Mouse (Mus musculus): ENCODE measurements at regions not wholly inside any gene's neighbourhood (a gene's known extent, or its start where the extent isn't known, plus 50 kb on each side); places are given as distances from the start of the nearest gene placed in this dataset.

- no peak for DNase-seq
These were observed 209.4 kb upstream of the Zc3h12c start for GRCm38 (mm10) chr9:52377761-52378160.

- no peak for DNase-seq
These were observed 208.5 kb upstream of the Zc3h12c start for GRCm38 (mm10) chr9:52376914-52377313.

DNA sequence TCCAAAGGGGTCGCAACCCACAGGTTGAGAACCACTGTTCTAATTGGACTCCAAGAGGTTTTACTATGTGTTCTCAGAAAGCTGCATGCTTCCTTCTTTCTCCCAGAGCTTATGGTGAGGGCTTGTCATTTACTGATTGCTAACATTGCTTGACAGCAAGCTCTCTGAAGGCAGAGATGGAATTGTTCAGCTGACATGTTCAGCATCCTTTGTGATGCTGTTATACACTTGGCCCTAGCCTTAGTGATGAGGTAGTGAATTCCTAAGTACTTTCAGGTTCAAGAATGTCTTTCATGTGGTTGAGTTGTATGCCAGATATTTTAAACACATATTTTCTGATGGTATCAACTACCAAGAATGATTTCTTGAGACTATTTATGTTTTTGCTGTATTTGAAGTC is 202.9 kb upstream of the Zc3h12c start:
- no peak for DNase-seq

GRCm38 (mm10) chr9:52368911-52369310 is 200.5 kb upstream of the Zc3h12c start:
- DNase-seq: no peak

DNA sequence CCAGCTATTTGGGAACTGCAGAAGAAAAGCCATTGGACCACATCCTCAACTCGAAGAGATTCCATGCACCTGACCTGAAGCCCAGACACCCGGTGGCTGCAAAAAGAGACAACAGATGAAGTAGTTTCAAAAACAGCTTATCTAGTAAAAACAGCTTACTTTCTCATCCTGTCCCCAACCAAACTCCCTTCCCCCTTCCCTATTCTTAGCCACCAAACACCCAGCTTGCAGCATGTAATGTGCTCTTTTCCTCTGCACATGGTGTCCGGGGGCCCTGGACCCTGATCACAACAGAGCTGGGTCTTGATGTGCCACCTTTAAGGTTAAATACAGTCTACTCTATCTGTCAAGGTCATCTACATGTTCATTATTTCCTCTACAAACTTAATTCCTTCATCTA is 199.7 kb upstream of the Zc3h12c start:
- no peak for DNase-seq

DNA sequence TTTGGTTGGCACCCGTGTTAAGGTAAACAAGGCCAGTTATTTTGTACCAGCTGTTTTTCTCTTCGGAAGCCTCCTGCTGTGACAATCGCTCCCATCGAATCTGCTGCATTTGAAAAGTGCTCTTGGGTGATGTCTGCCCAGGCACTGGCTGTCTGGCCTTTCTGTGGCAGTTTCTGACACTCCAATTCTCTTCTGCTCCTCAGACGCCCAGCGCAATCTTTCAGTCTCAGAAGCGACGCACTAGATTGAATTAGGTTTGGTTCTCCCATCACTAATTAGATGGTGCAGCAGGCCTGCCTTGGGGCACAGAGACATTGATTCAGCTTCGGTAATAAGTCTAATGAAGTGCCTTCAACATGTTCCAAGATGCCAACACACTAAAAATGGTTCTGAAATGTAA is 197.7 kb upstream of the Zc3h12c start:
- DNase-seq: no peak

GRCm38 (mm10) chr9:52361599-52361998 is 193.2 kb upstream of the Zc3h12c start:
- no peak for DNase-seq

DNA sequence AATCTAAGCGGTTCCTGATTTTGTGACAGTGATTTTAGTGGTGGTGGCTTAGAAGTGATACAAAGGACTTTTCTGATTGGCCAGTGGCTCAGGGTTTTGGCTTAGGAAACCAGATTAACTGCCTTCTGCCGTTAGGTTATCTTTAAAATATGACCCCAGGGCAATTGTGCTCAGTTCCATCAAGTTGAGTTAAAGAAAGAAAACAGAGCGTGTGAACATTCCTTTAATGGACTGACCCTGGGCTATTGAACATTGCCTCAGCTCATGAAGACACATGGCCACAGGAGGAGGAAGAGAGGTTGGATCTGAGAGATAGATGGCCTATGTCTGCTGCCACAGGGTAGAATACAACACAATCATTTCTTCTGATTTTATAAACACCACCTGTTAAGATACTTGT is 191.0 kb upstream of the Zc3h12c start:
- DNase-seq: no peak

DNA sequence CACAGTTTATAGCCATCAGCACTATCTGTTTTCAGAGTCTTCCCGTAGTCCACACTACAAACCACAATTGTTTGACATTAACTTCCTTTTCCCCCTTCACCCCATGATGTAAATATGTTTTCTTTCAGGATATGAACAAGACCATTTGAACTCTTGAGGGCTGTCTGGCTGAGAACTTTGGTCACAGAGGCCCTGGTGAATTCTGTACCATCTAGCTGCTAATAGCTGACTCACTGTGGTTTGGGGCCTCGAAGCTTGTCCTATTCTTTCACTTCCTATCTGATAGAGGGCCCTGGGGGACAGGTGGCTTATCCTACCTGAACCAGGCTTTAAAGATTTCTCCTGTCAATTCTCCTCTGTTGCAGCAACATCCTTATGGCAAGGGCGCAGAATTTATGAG is 188.2 kb upstream of the Zc3h12c start:
- DNase-seq: no peak

DNA sequence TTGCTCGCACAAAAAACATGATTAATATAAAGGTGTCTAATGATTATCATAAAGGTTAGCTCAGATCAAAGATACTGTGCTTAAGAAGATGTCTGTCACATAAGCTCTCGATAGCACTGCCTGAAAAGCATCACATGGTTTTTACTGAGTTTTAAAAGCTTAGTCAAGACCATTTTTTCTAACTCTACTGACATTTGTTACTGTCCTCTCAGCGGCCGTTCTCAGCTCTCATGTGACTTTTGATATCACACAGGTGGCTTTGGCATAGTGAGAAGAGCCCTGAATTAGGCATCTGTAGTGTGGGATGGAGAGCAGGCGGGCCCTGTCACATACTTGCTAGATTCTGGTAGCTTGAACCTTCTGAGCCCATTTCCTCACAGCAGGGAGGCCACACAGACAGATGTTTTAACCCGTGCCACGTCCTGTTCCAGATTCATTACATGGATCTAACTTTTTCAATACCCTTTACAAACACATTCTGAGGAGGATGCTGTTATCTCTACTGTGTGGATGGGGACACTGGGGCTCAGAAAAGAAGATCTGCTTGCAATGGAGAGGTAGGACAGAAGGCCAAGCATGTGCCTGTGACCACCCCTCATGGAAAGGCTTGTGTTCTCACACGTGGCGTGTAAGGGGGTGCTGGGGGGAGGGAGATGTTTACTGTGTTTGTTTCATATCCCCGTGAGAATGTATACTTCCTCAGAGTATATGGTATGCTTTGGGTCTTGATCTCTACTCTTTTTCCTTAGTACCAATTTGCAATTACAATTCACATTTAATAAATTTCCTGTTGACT is 187.0 kb upstream of the Zc3h12c start:
- no peak for DNase-seq

DNA sequence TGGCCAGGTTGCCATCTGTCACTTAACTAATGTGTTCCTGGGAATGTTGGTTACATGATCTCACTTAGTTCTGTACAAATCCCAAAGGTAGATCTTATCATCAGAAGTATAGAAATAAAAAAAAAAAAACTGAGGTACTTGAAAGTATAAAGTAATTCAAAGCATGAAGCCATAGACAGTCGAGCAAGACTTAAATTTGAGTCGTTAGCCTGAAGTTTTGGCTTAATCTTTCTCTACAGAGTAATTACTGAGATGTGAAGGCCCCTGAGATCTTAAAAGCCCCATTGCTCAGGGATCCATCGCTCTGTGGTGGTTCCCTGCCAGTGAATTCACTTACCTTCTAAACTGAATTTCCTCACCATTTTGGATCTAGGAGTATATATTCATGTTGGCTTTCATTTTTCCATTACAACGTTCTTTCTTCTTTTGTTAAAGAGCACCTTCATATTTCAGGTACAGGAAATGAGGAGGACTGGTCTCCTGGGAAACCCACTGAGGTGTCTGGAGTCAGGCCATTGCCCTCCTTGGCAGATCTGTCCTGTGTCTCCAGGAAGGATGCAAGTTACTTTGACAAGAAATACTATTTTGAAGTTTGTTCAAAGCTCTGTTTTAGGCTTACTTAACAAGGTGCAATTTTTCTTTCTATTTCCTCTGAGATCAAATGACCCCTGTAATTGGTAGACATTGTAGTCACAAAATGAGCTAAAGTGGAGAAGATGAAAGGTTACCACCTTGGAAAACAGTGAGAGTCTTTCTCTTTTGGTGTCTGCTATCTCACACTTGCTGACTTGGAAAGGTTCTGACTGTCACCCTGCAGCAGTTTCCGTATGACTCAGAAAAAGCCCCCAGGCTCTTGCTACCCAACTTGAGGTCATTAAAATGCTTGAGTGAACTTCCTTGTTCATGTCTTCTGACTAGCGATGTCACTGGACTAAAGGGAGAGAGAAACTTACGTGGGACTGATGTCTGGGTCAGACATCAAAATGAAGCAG is 180.5 kb upstream of the Zc3h12c start:
- DNase-seq: no peak

GRCm38 (mm10) chr9:52344177-52344877 is 176.0 kb upstream of the Zc3h12c start:
- DNase-seq: no peak

DNA sequence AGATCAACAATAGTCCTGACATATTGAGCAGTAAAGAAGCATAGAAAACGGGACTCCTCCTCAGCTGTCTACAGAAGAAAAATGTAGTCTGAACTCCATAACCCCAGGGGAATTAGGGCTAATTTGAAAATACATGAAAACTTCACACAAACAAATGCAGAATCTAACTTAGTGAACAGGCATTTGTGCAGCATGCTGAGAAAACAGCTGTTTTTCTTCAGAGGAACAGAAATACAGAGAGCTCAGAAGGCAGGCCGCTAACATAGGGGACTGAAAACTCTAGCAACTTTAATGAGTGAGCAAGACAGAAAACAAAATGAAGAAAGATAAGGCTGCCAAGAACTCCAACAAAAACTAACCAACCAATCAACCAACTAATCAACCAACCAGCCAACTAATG is 172.7 kb upstream of the Zc3h12c start:
- DNase-seq: no peak

DNA sequence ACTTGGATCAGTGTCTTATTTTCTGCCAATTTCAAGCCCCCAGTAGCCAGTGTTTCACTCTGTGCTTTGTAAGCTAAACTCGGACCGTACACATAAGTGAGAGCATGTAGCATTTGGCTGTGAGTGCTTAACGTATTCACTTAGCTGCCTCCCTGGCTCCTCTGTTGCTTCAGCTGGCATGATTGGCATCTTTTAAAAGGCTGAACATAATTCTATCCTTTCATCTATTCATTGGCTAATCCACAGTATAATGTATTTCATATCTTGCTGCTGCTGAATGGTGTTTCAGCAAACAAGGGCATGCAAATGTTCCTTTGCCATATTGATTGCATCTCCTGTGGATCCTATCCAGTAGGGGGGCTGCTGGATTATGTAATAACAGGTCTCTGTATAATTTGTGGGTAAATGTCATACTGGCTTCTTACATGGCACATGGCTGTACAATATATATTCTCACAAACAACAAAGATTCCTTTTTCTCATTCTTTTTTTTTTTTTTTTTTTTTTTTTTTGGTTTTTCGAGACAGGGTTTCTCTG is 169.5 kb upstream of the Zc3h12c start:
- DNase-seq: no peak

- DNase-seq: no peak
These were observed 166.4 kb upstream of the Zc3h12c start for GRCm38 (mm10) chr9:52334767-52335166.

DNA sequence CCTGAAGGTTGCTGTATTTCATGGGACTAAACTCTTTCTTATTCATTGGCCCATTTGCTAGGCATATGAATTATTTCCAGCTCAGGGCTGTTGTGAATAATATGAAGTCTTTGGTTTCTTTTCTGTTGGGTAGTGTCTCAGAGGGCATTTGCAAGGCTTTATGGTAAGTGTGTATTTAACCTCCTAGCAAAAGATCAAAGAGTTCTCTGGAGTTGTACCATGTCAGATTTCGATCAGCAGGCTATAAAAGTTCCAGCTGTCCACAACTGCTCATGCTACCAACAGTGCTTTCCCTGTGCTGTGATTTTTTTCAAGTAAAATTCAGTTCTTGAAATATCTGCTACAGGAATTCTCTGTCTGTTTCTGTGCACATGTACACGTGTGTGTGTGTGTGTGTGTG is 165.5 kb upstream of the Zc3h12c start:
- DNase-seq: no peak

- no peak for DNase-seq
These were observed 163.4 kb upstream of the Zc3h12c start for GRCm38 (mm10) chr9:52331748-52332147.

- DNase-seq: no peak
These were observed 162.3 kb upstream of the Zc3h12c start for GRCm38 (mm10) chr9:52330652-52331051.

DNA sequence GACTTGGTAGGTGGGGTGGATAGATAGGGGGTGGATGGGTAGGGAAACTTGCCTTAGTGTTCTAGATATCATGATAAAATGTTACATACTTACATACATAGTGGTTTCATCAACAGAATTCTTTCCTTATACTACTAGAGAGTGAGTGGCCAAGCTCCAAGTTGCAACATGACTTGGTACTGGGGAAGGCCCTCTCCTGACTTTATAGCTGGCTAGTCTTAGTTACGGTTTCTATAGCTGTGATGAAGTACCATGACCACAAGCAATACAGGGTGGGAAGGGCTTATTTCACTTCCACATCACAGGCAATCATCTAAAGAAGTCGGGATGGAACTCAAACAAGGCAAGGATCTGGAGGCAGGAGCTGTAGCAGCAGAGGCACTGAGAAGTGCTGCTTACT is 156.0 kb upstream of the Zc3h12c start:
- no peak for DNase-seq

- DNase-seq: no peak
These were observed 155.4 kb upstream of the Zc3h12c start for GRCm38 (mm10) chr9:52323757-52324156.

DNA sequence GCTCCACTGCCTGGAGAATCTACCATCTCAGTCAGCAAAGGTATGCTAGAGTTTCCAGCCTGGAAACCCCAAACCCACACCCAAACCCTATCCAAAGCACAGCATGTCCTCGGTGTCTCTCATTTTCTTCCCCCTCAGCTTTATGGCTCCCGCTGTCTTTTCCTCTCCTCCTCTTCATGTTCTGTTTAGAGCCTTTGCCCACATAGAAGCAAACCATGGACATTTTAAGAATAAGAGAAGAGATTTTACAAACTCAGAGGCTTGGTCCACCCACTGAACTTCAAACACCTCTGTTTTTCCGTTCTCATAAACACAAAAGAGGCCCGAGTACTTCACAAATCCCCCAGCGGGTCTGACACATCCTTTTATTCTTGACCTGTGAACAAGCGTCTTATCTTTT is 154.9 kb upstream of the Zc3h12c start:
- DNase-seq: no peak

DNA sequence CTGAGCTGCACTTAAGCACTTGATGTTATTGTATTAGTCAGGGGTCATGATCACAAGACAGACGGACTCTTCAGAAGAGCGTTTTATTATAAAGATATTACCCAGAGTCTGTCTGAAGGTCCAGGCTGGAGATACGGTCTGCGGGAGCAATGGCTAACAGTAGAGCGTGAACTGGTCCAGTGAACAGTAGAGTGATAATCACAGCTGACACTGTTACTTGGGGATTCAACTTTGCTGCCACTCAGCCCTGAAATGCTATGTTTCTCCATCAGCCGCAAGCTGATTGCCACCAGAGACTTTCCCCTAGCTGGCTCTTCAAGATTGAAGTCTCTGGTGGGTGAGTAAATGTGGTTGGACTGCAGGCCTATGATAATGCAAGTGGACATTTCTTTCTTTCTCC is 133.1 kb upstream of the Zc3h12c start:
- no peak for DNase-seq

GRCm38 (mm10) chr9:52298329-52298728 is 130.0 kb upstream of the Zc3h12c start:
- DNase-seq: peak; percentile 32
